Mouse (Mus musculus) left cerebral cortex, adult 8-10 months (tissue): ENCODE measurements around the gene Plppr1. TPM values are rescaled to one million over a fixed set of nuclear protein-coding genes. Genes with fewer than 3 reads are reported as not detected.
"Not testable (repeated sequence)": the region's sequence is repeated elsewhere in the genome, so short reads cannot be mapped to it uniquely, and the experiment has no call there.

ENCODE experiments used
- DNase-seq, 2 experiments: peaks; one replicate each; pipeline ENCODE4 v3.0.0; 2022; ENCODE audit warnings: low spot score in 2 of 2
- total RNA-seq, 4 experiments: library from RNA; stranded (reverse); gene quantifications; 2 replicates each; pipeline ENCODE4 v1.2.4; 2022

Gene Plppr1
- total RNA-seq, 4 experiments from 2014 or later = 14.4 to 16.5 (median 15.5) TPM

- no peak for DNase-seq
Measured at GRCm38 (mm10) chr4:49232206-49233031, 173.3 kb downstream of the Plppr1 start.

GRCm38 (mm10) chr4:49233032-49233406, 173.9 kb downstream of the Plppr1 start:
- no peak for DNase-seq

GRCm38 (mm10) chr4:49238111-49238510, 179.0 kb downstream of the Plppr1 start:
- DNase-seq = no peak

- no peak for DNase-seq
Measured at GRCm38 (mm10) chr4:49239451-49239850, 180.4 kb downstream of the Plppr1 start.

GRCm38 (mm10) chr4:49244791-49245190, 185.7 kb downstream of the Plppr1 start:
- no peak for DNase-seq

- no peak for DNase-seq
Measured at GRCm38 (mm10) chr4:49245274-49245673, 186.2 kb downstream of the Plppr1 start.

- no peak for DNase-seq
Measured at GRCm38 (mm10) chr4:49251262-49251661, 192.2 kb downstream of the Plppr1 start.

- DNase-seq = no peak
Measured at GRCm38 (mm10) chr4:49252169-49252568, 193.1 kb downstream of the Plppr1 start.

- DNase-seq = peak in 1 of 2 experiments; percentile 15
Measured at GRCm38 (mm10) chr4:49278515-49278914, 219.4 kb downstream of the Plppr1 start.

- no peak for DNase-seq
Measured at GRCm38 (mm10) chr4:49284692-49285291, 225.7 kb downstream of the Plppr1 start.

- no peak for DNase-seq
Measured at GRCm38 (mm10) chr4:49285340-49286196, 226.5 kb downstream of the Plppr1 start.

- no peak for DNase-seq
Measured at GRCm38 (mm10) chr4:49286197-49286492, 227.1 kb downstream of the Plppr1 start.

- DNase-seq = no peak
Measured at GRCm38 (mm10) chr4:49296434-49296833, 237.4 kb downstream of the Plppr1 start.

GRCm38 (mm10) chr4:49299576-49299975, 240.5 kb downstream of the Plppr1 start:
- DNase-seq = no peak

- DNase-seq = no peak
Measured at GRCm38 (mm10) chr4:49321903-49322635, 263.0 kb downstream of the Plppr1 start.

- DNase-seq = not testable (repeated sequence)
Measured at GRCm38 (mm10) chr4:49337949-49338348, 278.9 kb downstream of the Plppr1 start.

- not testable (repeated sequence) for DNase-seq
Measured at GRCm38 (mm10) chr4:49340091-49340490, 281.0 kb downstream of the Plppr1 start.

GRCm38 (mm10) chr4:49348001-49348400, 288.9 kb downstream of the Plppr1 start:
- not testable (repeated sequence) for DNase-seq

- no peak for DNase-seq
Measured at GRCm38 (mm10) chr4:49348677-49349076, 289.6 kb downstream of the Plppr1 start.

- DNase-seq = no peak
Measured at GRCm38 (mm10) chr4:49350470-49350869, 291.4 kb downstream of the Plppr1 start.

- DNase-seq = no peak
Measured at GRCm38 (mm10) chr4:49357097-49357496, 298.0 kb downstream of the Plppr1 start.
